Mouse (Mus musculus): ENCODE data around the gene B3gnt4. TPM values are rescaled to one million over a fixed set of nuclear protein-coding genes. Genes with fewer than 3 reads are reported as not detected.

B3gnt4 gene
- polyA plus RNA-seq, 1 experiment from 2014 or later: 1.8 TPM

DNA sequence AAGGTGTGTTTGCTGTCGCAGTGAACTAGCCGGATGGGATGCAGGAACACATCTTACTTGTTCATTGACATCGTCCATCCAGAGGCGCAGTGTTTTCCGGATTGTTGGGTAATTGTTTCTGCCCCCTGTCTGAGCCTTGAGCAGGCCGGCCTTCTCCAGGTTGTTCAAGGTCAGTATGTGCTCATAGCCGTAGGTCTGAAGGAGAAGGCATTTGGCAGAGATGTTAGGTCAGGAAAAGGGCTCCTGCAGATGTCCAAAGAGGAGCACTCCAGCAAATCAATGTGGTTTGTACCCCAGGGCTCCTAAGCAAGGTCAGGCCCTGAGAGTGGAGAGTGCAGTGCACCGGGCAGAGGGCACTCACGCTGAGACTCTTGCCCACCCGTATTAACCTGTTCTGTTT is 23.5 kb downstream of the B3gnt4 start:
- Histone ChIP-seq H3K27ac (no peak overlapping the region), H3K4me2 (no peak overlapping the region), H3K4me3 (replicated peaks) (no peak overlapping the region), H3K9ac (no peak overlapping the region), H3K9me3 (no peaks in the 10 kb centered on the region), H3K36me3 (replicated peaks) (peaks cover 82% of the 10 kb centered on the region), H3K4me1 (no peaks in the 10 kb centered on the region), H3K27me3 (no peaks in the 10 kb centered on the region)
- WGBS: 92% methylated on average over 10 of the region's 10 CpGs
- ATAC-seq (ENCODE audit: low FRiP score): no peak

DNA sequence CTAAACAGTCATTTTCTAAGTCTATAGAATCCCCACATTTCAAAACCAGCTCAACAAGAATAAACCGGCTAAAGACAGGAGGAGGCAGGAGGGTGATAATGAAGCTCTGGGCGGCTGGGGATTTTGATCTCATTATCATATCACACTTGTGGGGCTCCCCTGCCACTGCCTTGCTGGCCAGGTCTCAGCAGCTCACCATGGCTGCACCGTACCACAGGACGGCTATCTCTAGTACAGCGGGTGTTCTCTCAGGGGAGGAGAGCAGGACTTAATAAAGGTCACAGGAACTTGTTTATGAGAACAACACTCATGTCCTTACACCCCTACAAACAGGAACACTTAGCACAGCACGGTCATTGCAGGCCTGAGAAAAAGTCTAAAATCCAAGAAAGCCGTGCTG is 45.4 kb downstream of the B3gnt4 start:
- Histone ChIP-seq H3K36me3 (replicated peaks) (peaks cover 48% of the 10 kb centered on the region), H3K4me3 (replicated peaks) (no peak overlapping the region), H3K27ac (no peak overlapping the region), H3K9me3 (no peaks in the 10 kb centered on the region), H3K4me2 (no peak overlapping the region), H3K4me1 (no peaks in the 10 kb centered on the region), H3K27me3 (no peaks in the 10 kb centered on the region), H3K9ac (no peak overlapping the region)
- no peak for ATAC-seq (ENCODE audit: low FRiP score)
- WGBS: 90% methylated on average over 7 of the region's 7 CpGs

DNA sequence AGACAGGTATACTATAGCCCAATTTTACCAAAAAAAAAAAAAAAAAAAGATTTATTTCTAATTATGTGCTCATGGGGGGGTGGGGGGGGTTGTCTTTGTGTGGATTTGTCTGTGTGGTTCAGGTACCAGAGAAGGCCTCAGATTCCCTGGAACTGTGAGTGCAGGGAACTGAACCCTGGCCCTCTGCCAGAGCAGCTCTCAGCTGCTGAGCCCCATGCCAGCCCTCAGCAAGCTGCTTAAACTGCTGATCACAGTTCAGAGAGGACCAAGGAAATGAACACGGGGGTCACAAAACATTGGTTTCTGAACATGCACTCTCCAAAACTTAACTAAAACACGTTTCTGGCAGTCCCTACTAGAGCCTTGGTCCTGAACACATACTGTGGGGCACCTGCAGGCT is 46.2 kb downstream of the B3gnt4 start:
- no peaks in the 10 kb centered on the region for H3K27me3 ChIP-seq
- H3K4me1 ChIP-seq: no peaks in the 10 kb centered on the region
- no peak overlapping the region for H3K27ac ChIP-seq
- H3K36me3 ChIP-seq (replicated peaks): peaks cover 55% of the 10 kb centered on the region
- ATAC-seq (ENCODE audit: low FRiP score): no peak
- no peak overlapping the region for H3K4me3 ChIP-seq (replicated peaks)
- H3K9me3 ChIP-seq: no peaks in the 10 kb centered on the region
- H3K4me2 ChIP-seq: no peak overlapping the region
- no peak overlapping the region for H3K9ac ChIP-seq
- 72% methylated on average over 2 of the region's 2 CpGs for WGBS

DNA sequence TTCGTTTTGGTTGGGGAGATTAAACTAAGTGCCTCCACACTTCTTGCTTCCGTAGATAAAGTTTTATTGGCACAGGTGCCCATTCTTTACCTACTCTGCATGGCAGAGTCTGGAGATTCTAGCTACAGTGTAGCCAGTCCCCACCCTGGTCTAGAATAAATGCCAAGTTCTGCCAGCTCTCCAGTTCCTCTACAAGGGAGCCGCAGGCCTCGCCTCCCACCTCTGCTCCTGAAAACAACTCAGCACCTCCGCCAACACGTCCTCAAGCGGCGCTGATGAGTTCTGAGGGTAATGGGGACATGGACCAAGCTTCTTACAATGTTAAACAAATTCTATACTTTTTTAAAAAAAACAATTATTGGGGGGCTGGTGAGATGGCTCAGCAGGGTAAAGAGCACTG is 49.3 kb downstream of the B3gnt4 start:
- 93% methylated on average over 8 of the region's 8 CpGs for WGBS

DNA sequence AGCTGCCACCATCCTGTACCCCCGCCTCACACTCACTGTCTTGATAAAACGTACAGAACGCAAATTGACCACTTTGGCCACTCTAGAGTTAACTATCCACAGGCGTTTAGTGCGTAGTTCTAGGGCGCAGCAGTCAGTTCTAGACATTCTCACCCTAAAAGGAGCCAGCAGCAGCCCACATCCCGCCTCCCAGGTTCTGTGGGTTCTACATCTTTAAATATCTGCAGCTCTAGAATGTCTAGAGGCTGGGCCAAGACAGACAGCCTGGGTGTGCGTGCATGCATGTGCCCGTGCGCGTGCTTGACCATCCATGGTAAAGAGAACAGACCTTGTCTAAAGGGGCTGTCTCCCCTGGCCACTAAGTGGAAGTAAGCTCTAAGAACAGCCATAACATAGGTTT is 50.9 kb downstream of the B3gnt4 start:
- H3K27ac ChIP-seq: no peak overlapping the region
- H3K36me3 ChIP-seq (replicated peaks): peaks cover 88% of the 10 kb centered on the region
- no peaks in the 10 kb centered on the region for H3K9me3 ChIP-seq
- no peaks in the 10 kb centered on the region for H3K4me1 ChIP-seq
- no peak overlapping the region for H3K4me2 ChIP-seq
- no peaks in the 10 kb centered on the region for H3K27me3 ChIP-seq
- ATAC-seq (ENCODE audit: low FRiP score): no peak
- no peak overlapping the region for H3K4me3 ChIP-seq (replicated peaks)
- 95% methylated on average over 11 of the region's 11 CpGs for WGBS
- no peak overlapping the region for H3K9ac ChIP-seq

More for the DNA sequence above, 49.3 kb downstream of the B3gnt4 start:
- H3K4me1 ChIP-seq: no peaks in the 10 kb centered on the region
- H3K4me3 ChIP-seq (replicated peaks): no peak overlapping the region
- peaks cover 82% of the 10 kb centered on the region for H3K36me3 ChIP-seq (replicated peaks)
- no peaks in the 10 kb centered on the region for H3K9me3 ChIP-seq
- no peak overlapping the region for H3K4me2 ChIP-seq
- ATAC-seq (ENCODE audit: low FRiP score): no peak
- H3K27ac ChIP-seq: no peak overlapping the region
- no peak overlapping the region for H3K9ac ChIP-seq
- H3K27me3 ChIP-seq: no peaks in the 10 kb centered on the region

Small RNAs within 50 kb of the gene (microRNA-seq; reads per million reads assigned to microRNA genes)
- 1.5 reads per million for gene Mir7647

Other genes starting within 250 kb of the B3gnt4 start
- gene Bcl7a, start 166.6 kb upstream of the B3gnt4 start, polyA plus RNA-seq (2016; fragmentation: Nextera tagmentation; extraction: Ambion mirVana): 64.4 and 66.5 TPM in 2 replicates
- gene Mlxip, start 115.7 kb upstream of the B3gnt4 start, polyA plus RNA-seq (2016; fragmentation: Nextera tagmentation; extraction: Ambion mirVana): 19.0 and 19.8 TPM in 2 replicates
- not detected in 2 replicates for gene Lrrc43, start 21.2 kb upstream of the B3gnt4 start, polyA plus RNA-seq (2016; fragmentation: Nextera tagmentation; extraction: Ambion mirVana)
- gene Il31, start 21.0 kb upstream of the B3gnt4 start, polyA plus RNA-seq (2016; fragmentation: Nextera tagmentation; extraction: Ambion mirVana): not detected in 2 replicates
- gene Diablo, start 13.7 kb downstream of the B3gnt4 start, polyA plus RNA-seq (2016; fragmentation: Nextera tagmentation; extraction: Ambion mirVana): 128 and 135 TPM in 2 replicates
- 0.38 and 0.69 TPM in 2 replicates for gene Gm49027, start 15.0 kb downstream of the B3gnt4 start, polyA plus RNA-seq (2016; fragmentation: Nextera tagmentation; extraction: Ambion mirVana)
- gene Vps33a, start 62.6 kb downstream of the B3gnt4 start, polyA plus RNA-seq (2016; fragmentation: Nextera tagmentation; extraction: Ambion mirVana): 35.7 and 35.8 TPM in 2 replicates
- 72.0 and 72.7 TPM in 2 replicates for gene Clip1, start 174.2 kb downstream of the B3gnt4 start, polyA plus RNA-seq (2016; fragmentation: Nextera tagmentation; extraction: Ambion mirVana)
- gene Zcchc8, start 210.6 kb downstream of the B3gnt4 start, polyA plus RNA-seq (2016; fragmentation: Nextera tagmentation; extraction: Ambion mirVana): 103 and 109 TPM in 2 replicates
- gene Rsrc2, start 239.0 kb downstream of the B3gnt4 start, polyA plus RNA-seq (2016; fragmentation: Nextera tagmentation; extraction: Ambion mirVana): 166 and 179 TPM in 2 replicates
- gene Kntc1, start 239.3 kb downstream of the B3gnt4 start, polyA plus RNA-seq (2016; fragmentation: Nextera tagmentation; extraction: Ambion mirVana): 49.4 and 51.8 TPM in 2 replicates